Mouse (Mus musculus): Measurements from ENCODE around the gene Ak4.
"Not testable (repeated sequence)": the region's sequence is repeated elsewhere in the genome, so short reads cannot be mapped to it uniquely, and the experiment has no call there.

Gene Ak4

GRCm38 (mm10) chr4:101419151-101419910 lies at the start of gene Ak4:
Gene Ak4 (plus strand): TSS chr4:101419277.
- in situ Hi-C loops (cut with MboI; ENCODE audit: low sequenced_read_pairs): no loop called here

GRCm38 (mm10) chr4:101369738-101370275 lies 49.3 kb upstream of the Ak4 start:
- in situ Hi-C loops (cut with MboI; ENCODE audit: low sequenced_read_pairs): no loop called here

DNA sequence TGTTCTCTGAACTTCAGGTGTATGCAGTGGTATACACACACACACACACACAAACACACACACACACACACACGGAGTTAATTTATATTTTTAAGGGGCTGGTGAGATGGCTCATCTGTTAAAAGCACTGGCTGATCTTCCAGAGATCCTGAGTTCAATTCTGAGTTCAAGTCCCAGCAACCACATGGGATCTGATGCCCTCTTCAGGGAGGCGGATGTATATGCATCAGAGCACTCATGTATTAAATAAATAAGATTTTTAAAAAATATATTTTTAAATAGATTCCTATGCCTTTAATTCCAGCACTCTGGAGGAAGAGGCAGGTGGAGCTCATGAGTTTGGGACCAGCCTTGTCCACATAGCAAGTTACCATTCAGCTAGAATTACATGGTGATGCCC lies 46.8 kb upstream of the Ak4 start:
- in situ Hi-C loops (cut with MboI; ENCODE audit: low sequenced_read_pairs): no loop called here

DNA sequence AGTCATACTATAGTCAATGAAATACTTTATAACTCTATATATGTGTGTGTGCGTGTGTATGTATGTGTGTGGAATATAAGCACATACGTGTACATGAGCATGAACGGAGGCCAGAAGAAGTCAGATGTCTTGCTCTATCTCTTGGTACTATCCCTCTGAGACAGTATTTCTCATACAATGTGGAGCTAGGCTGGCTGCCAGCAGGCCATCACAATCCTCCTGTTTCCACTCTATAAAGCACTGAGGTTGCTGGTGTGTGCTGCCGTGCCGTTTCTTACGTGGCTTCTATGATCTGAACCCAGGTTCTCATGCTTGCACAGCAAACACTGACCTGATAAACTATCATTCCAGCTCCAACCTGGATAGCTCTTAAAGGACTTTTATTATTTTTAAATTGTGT lies 46.3 kb upstream of the Ak4 start:
- in situ Hi-C loops (cut with MboI; ENCODE audit: low sequenced_read_pairs): no loop called here

DNA sequence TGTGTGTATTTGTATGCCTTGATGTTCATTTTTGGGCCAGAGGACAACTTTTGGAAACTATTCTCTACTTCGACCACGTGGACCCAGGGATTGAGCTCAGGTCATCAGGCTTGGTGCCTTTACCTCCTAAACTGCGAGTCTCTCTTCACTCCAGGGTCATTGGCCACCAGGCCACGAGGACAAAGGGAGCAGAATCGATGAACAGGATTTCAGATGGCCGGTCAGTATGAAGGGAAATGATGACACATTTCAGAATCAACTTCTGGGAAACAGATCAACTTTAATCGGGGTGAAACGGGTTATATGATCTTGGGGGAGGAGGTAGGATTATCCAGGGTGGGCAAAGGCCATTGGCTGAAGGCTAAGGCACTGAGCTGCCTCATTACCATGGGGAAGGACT lies 45.0 kb upstream of the Ak4 start:
- in situ Hi-C loops (cut with MboI; ENCODE audit: low sequenced_read_pairs): no loop called here

DNA sequence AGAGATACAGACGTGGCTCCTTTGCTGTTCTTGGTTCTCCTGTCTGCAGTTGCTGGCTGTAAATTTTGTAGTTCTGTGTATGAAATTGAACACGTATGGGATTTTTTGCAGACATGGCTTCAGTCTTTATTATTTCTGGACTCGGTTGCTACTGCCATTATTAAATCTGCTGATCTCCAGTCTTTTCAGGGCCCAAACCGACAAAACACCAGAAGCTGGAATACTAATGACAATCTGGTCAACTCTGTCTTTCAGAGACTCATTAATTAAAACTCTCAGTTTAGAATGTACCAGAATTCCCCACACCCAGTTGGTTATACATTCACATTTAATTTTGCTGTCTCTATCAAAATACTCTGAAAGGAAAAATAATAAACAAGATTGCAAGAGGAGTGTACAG lies 42.2 kb upstream of the Ak4 start:
- in situ Hi-C loops (cut with MboI; ENCODE audit: low sequenced_read_pairs): no loop called here

DNA sequence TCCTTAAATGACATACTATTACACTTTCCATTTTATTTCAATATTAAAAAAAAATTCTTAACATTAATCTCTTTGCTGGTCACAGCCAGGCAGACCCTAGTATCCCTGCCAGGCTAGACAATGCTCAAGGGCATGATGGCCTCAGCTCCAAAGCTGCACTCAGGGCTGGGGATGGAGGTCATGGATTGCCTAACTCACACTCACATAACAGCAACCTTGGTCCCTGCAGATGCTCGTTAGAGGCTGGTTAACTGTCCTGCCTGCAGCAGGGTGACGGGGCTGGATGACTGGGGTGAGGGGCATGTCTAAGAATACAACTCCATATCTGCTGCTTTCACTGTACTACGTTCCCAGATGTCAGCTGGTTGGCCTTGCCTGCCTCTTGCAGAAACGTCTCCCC lies 40.8 kb upstream of the Ak4 start:
- in situ Hi-C loops (cut with MboI; ENCODE audit: low sequenced_read_pairs): no loop called here

DNA sequence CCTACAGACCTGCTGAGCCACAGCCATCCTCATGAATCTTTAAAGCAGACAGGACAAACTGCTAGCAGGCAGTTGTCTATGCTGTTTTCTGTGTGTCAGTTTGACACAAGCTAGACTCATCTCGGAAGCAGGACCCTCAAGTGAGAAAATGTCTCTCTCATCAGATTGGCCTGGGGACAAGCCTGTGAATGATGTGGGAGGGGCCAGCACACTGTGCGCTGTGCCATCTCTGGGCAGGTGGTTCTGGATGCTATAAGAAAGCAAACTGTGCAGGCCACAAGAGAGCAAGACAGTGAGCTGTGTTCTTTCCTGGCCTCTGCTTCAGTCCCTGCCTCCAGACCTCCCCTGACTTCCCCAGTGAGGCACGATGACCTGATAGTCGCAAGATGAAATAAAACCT lies 40.3 kb upstream of the Ak4 start:
- in situ Hi-C loops (cut with MboI; ENCODE audit: low sequenced_read_pairs): no loop called here

DNA sequence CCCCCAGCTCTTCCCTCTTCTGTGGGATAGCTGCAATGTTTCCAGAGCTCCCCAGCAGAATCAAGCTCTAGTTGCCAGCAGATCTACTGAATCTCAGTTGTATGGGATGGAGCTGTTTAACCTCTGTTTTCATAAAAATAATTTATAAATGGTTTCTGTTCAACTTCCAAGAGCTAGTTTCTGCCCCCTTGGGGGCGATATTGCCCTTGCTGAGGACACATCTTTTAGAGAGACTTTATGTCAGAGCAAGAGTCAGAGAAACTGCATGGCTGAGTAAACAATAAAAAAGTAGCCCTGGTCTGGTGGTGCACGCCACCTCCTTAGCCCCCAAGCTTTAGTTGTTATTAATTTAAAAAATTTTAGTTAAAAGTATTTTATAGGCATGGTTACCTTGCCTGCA lies 34.1 kb upstream of the Ak4 start:
- in situ Hi-C loops (cut with MboI; ENCODE audit: low sequenced_read_pairs): no loop called here

GRCm38 (mm10) chr4:101388246-101388645 lies 30.8 kb upstream of the Ak4 start:
- in situ Hi-C loops (cut with MboI; ENCODE audit: low sequenced_read_pairs): no loop called here

DNA sequence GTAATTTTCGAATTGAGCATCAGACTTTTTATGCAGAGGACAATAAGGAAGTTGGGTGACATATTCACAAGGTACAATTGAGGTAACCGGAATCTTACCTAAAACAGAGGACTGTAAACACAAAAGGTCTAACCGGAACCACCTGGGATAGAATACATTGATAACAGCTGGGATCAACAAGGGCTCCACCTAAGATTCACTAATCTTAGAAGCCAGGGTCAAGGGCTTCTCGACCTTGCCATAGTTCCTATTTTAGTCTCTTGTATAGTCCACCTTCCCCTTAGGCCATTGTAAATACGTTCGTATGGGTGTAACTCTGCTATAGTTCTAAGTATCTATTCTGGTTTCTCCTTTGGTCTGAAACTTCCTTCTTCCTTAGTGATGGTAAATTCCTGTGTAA lies 30.4 kb upstream of the Ak4 start:
- in situ Hi-C loops (cut with MboI; ENCODE audit: low sequenced_read_pairs): not testable (repeated sequence)

GRCm38 (mm10) chr4:101392229-101392628 lies 26.8 kb upstream of the Ak4 start:
- in situ Hi-C loops (cut with MboI; ENCODE audit: low sequenced_read_pairs): no loop called here

GRCm38 (mm10) chr4:101393292-101393711 lies 25.8 kb upstream of the Ak4 start:
- in situ Hi-C loops (cut with MboI; ENCODE audit: low sequenced_read_pairs): no loop called here

GRCm38 (mm10) chr4:101395021-101395533 lies 24.0 kb upstream of the Ak4 start:
- in situ Hi-C loops (cut with MboI; ENCODE audit: low sequenced_read_pairs): no loop called here

DNA sequence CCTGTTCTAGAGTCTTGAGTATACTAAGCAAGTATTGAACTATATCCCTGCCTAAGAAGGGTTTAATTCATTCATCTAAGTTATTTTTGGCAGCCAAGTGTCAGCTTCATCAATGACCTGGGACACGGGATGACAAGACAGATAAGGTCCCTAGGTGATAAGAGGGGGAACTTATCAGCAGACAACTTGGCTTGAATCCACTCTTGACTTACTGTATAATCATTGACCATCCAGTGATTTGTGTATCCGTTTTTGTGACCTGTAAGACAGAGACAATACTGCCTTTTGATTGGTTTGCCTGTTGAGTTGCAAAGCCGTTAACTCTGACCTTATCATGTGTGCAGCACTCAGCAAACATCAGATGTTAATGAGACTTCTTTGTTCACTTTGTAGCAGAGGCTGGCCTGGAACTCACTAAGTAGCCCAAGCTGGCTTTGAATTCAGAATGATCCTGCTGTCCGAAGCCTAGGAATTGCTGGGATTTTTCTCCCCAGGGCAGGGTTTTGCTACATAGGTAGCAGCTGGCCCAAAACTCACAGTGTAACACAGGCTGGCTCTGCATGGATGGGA lies 19.0 kb upstream of the Ak4 start:
- in situ Hi-C loops (cut with MboI; ENCODE audit: low sequenced_read_pairs): no loop called here

DNA sequence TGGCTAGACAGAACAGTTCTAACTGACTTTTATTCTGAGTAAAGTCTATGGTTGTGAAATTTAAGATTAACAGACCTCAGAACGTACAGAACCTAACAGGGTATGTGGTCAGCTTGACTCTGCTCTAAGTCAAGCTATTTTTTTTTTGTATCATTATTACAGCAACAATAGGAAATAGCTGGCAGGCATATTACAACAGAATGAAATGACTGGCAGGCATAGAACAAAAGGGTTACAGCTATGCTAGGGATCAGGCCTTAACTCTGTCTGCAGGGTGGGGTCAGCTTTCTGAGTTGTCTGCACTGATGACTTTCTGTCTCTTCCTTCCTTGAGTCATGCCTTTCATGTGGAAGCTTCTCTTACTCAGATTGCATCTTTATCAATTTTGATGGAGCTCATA lies 17.1 kb upstream of the Ak4 start:
- in situ Hi-C loops (cut with MboI; ENCODE audit: low sequenced_read_pairs): no loop called here

DNA sequence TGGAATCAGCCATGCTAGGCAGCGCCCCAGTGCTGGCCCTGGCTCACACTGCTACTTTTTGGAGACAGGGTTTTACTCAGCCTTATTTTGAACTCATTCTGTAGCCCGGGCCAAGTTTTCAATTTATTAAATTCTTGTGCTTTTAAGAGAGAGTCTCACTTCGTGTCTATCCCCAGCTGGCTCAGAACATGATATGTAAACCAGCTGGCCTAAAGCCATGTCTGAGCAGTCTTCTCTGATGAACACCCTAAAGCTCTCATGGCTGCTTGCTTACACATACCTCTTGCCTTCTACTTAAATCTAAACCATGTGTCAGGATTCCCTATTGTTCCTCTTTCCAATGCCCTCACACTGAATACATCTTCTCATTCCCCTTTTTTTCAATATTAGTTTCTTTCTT lies 14.2 kb upstream of the Ak4 start:
- in situ Hi-C loops (cut with MboI; ENCODE audit: low sequenced_read_pairs): no loop called here

- in situ Hi-C loops (cut with MboI; ENCODE audit: low sequenced_read_pairs): no loop called here
Observed at GRCm38 (mm10) chr4:101406411-101407196, 12.5 kb upstream of the Ak4 start.

DNA sequence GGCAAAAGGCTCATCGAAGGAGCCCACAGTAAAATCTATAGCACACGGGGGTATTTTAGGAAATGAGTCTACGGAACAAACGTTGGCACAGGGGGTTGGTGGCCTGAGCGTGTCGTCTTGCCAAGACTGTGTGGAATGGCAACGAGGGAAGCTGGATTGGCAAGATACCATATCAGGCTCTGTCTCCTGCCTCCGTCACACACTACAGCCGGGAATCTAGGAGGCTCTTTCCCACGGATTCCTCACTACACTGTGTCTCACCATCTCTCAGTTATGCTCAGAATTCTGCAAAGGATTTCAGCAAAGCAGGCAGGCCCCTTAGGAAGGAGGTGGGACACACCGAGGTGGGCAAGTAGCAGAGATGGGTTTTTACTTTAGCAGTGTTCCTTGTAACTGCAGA lies 2.1 kb upstream of the Ak4 start:
- in situ Hi-C loops (cut with MboI; ENCODE audit: low sequenced_read_pairs): no loop called here

GRCm38 (mm10) chr4:101419911-101420880 lies 1.1 kb downstream of the Ak4 start:
- in situ Hi-C loops (cut with MboI; ENCODE audit: low sequenced_read_pairs): no loop called here
